Mouse (Mus musculus) adrenal gland, adult 18-20 months (tissue): ENCODE measurements around the gene Lsp1. TPM values are rescaled to one million over a fixed set of nuclear protein-coding genes. Genes with fewer than 3 reads are reported as not detected.
A peak's percentile ranks its signal among the peaks of the same experiment; 100 is the strongest.

ENCODE experiments used
- DNase-seq, 2 experiments: peaks; one replicate each; pipeline ENCODE4 v3.0.0; 2021 to 2022; ENCODE audit warnings: low spot score in 2 of 2
- long read RNA-seq, 2 experiments: library from polyadenylated mRNA; stranded (forward); transcript quantifications; one replicate each; pipeline ENCODE4 v2.0.0; 2021
- total RNA-seq, 2 experiments: library from RNA; stranded (reverse); gene quantifications; 1 replicate in 1 of 2; 2 replicates in 1 of 2; pipeline ENCODE4 v1.2.3; 2021

The Lsp1 gene
- 10 to 100 TPM; 17.0 to 24.2 TPM for total RNA-seq
- long read RNA-seq, experiment 1, partial matches to known transcripts: 1 of 9 reads
- long read RNA-seq, experiment 1, other reads (novel, unspliced or antisense): 1 of 9 reads
- long read RNA-seq, experiment 2, transcript Lsp1-201 (11 exons, 1,695 nt): major isoform, 5 of 20 reads
- long read RNA-seq, experiment 2, partial matches to known transcripts: 4 of 20 reads
- long read RNA-seq, experiment 2, other reads (novel, unspliced or antisense): 8 of 20 reads

- no peak for DNase-seq
These were observed at the start of gene Lsp1 for GRCm38 (mm10) chr7:142460636-142461077. Lsp1 (plus strand) TSS chr7:142460809.

DNA sequence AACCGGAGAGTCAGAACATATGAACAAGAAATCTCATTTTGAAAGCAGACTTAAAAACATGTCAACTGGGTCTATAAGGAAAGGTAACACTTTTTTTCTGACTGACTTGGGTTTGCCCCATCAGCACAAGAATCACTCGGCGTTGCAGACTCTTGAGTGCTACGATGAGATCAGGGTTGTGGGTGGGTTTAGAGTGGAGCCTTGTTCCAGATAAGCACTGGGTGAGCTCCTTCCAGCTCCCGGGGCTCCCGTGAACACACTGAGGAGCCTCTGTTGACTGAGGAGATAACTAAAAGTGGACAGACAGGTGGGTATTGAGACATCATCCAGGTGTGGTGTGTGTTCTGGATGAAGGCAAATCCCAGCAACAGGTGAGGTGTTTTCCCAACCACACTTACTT lies 47.3 kb upstream of the Lsp1 start:
- DNase-seq: no peak

DNA sequence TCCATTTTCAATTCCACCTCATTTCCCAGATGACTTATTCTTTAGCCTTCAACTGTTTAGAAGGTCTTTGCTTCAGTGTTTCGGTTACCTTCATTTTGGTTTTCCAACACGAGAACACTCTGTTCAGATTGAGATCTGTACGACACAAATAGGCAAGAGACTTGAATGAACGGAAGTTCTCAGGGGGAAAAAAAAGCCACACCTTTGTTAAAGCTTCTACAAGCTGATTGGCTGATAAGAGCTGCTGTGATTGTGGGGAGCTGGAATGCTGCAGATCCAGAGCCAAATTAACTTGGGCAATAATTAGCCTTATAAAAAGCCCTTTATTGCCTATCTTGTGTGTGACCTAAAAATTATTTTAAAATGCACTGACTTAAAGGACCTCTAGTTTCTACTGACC lies 45.3 kb upstream of the Lsp1 start:
- no peak for DNase-seq

DNA sequence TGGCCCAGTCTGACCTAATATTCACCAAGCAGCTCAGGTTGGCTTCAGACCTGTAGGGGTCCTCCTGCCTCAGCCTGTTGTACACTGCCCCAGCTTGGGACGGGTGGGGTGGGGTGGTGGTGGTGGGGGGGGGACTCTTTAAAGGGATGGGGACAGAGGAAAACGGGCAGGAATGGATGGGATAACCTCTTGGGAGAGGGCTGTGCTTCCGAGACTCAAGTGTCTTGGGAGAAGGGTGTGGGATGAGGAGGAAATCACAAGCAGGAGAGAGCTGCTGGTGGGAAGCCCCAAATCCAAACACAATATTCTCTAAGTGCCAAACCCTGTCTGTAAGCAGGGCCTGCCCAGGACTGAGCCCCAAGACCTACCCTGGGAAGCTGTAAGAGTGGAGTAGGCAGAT lies 44.4 kb upstream of the Lsp1 start:
- DNase-seq: no peak

DNA sequence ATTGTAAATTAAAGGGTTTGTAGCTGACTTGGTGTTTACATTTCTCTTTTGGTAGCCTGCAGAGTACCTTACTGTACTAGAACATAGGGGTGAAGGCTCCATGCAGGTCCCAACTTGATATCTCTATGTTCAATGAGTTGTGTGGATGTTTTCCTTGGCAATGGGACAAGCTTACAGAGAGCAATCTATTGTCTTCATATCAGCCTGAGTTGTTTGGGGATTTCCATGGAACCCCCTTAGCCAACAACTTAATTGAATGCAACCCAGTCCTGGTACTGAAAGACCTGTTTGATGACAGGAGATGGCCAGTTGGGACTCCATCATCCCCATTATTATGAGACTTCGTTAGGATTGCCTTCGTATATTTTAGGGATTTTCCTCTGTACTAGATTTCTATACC lies 42.6 kb upstream of the Lsp1 start:
- DNase-seq: no peak

DNA sequence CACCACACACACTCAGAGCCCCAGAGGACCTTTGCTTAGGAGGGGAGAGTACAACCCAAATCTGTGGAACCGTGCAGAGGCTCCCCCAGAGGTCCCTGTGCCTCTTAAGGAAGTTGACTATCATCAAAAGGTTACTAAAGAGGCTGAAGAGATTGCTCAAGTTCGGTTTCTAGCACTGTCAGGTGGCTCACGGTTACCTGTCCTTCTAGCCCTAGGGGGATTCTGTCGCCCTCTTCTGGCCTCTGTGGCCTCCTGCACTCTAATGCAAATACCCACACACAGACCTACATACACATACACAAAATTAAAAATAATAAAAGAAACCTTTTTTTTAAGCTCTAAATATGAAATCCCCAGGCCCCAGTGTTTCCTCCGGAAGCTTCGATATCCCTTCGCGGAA lies 41.9 kb upstream of the Lsp1 start:
- no peak for DNase-seq

GRCm38 (mm10) chr7:142419887-142420286 lies 40.7 kb upstream of the Lsp1 start:
- no peak for DNase-seq

- DNase-seq: no peak
These were observed 38.8 kb upstream of the Lsp1 start for GRCm38 (mm10) chr7:142421826-142422225.

DNA sequence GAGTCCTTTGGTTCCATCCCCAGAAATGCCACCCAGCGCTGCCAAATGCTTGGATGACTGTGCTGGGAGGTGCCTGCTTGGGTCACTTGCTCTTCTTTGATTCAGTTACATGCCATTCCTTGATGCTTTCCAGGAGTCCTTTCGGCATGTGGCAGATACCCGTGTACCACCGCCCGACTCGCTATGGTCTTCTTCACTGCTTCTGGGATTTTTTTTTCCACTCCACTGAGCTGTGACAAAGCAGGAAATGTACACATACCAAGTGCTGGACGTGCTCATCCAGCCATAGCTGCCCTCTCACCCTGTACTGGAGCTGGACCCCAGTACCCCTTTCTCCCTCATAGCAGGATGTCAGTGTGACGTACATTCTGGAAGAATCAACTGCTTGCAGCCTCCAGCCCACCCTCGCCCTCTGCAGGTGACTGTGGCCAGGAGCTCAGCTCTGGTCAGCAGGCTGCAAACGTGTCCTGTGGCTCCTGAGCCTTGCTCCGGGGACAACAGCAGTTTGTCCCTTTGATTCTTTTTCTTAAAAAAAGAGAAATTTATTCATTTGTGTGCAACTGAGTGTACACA lies 34.9 kb upstream of the Lsp1 start:
- DNase-seq: no peak

GRCm38 (mm10) chr7:142428213-142428612 lies 32.4 kb upstream of the Lsp1 start:
- no peak for DNase-seq

DNA sequence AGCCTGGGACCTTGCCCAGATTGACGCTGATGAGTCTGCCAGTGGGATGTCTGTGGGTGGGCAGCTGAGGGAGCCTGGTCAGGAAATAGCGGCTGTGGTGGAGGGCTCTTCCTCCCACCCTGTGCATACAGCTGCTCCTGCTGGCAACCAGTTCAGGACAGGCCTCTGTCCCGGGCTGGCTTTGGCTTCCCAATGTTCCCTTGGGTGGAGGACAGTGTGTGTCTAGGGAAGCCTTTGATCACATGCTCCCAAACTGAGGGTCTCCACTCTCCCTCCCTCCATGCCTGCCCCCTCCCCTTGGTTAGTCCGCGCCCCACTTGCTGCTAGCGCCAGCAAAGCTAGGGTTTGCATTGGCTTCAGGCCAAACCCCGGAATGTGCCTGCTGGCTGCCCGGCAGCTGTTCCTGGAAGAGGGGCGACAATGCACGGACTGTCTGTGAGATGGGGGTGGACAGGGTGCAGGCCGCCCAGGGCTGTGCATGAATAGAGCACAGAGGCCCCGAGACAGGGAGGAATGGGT lies 30.4 kb upstream of the Lsp1 start:
- DNase-seq: no peak

- no peak for DNase-seq
These were observed 29.5 kb upstream of the Lsp1 start for GRCm38 (mm10) chr7:142431106-142431505.

DNA sequence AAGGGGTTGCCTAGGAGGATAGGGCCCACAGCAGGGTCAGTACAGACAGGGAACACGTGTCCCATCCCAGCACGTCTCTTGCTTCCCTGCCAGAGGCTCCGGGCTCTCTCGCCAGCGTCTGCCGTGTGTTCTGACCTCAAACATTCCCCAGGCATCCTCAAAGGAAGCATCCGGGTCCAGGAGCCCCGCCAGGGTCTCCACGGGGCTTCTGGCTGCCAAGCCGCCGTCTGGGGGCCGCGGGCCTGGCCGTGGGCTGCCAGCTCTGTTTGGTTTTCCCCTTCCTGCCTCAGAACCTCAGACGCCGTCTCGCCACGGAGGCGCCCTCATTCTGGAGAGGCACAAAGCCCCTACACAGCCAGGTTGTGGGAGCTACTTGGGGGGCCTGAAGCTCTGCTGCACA lies 27.0 kb upstream of the Lsp1 start:
- no peak for DNase-seq

DNA sequence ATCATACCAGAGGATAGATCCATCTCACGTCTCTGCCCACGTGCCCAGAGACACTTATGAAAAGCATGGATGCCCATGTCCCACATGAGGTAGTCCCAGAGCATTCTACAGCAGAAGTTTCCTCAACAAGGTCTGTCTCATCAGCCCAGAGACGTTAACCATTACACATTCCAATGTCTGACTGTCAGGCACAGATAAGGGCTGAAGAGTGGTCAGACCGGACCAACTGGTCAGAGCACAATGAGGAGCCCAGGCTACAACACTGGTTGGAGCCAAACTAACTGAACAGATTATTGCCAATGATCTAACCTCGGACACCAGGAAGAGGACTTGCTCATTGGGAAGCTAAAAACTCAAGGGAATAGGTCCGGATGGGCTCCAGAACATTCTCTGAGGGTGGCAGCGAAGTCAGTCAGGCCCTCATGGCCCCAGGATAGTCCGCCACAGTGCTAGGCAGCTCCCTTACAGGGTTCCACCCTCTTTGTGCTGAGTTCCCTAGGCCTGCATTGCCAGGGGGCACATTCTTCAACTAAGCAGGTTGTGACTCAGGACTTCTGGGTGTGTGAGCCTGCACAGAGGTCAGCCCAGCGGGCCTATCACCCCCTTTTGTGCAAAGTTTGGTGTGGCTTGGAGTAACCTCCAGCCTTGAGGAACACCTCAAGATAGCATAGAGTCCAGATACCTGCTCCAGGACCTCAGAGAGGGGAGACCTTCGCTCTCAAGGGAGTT lies 26.3 kb upstream of the Lsp1 start, which contains the start of gene Syt8:
TSS of gene Syt8 (plus strand) at position 714 of the 729 bp plus-strand sequence.
- DNase-seq: no peak

GRCm38 (mm10) chr7:142435524-142435923 lies 25.1 kb upstream of the Lsp1 start:
- DNase-seq: peak; percentile 54 to 62

- no peak for DNase-seq
These were observed 23.3 kb upstream of the Lsp1 start for GRCm38 (mm10) chr7:142437324-142437723.

GRCm38 (mm10) chr7:142439966-142440365 lies 20.6 kb upstream of the Lsp1 start:
- no peak for DNase-seq

GRCm38 (mm10) chr7:142440657-142441114 lies 19.9 kb upstream of the Lsp1 start:
- DNase-seq: no peak

GRCm38 (mm10) chr7:142441585-142441984 lies 19.0 kb upstream of the Lsp1 start, which contains the start of gene Tnni2:
Tnni2 (plus strand) TSS chr7:142441808.
- no peak for DNase-seq

DNA sequence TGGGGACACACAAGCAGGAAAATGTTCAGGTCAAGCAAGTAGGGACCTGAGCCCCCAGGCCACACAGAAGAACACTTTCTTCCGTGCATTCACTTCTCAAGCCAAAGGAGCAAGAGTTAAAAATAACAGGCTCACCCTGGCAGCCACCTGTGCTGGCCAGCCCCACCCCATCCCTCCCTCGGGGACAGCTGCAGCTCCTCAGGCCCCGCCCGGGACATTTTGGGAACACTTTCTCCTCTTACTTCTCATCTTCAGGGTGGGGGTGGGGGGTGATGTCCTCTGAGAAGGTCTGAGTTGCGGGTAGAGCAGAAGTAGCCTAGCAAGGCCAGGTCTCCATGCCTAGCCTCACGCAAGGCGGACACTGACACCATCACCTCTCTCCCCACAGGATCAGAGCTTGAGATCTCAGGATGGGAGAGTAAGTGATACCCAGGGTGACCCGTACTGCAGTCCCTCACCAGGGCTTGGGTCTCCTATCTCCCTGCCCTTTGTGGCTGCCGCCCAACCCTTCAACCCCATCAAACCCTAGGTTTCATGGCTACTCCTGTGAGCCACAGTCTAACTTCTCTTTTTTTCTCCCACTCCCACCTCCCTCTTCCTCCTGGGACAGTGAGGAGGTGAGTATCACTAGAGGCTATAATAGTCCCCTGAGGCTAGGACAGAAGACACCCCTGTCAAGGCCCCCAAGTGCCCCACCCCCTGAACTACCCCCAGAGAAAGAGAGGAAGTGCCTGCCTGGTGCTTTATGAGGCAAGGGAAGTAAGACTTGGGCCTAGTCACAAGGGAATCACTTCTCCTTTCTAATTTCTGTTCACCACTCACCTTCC lies 18.3 kb upstream of the Lsp1 start:
- no peak for DNase-seq

DNA sequence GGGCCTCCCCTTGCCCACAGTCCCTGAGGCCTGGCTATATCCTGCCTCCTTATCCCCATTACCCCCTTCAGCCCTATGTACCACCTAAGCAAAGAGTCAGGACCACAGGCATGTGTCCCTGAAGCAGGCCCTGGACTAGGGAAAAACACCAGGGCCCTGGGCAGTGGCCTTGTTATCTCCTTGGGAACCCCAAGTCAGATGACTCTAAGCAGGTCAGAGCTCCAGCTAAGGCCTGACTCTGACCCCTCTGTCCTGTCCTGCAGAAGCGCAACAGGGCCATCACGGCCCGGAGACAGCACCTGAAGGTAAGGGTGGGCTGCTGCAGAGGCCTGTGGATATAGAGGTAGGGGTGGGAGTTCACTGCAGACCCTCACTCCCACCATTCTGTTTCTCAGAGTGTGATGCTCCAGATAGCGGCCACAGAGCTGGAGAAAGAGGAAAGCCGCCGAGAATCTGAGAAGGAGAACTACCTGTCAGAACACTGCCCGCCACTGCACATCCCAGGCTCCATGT lies 17.6 kb upstream of the Lsp1 start:
- DNase-seq: no peak
